Mouse (Mus musculus) heart, adult 2 months (tissue): ENCODE data around the gene Ehbp1. TPM values are rescaled to one million over a fixed set of nuclear protein-coding genes. Genes with fewer than 3 reads are reported as not detected.

Experiments used
- DNase-seq, 2 experiments: peaks; one replicate each; pipeline ENCODE4 v3.0.0; 2021
- H3K27ac ChIP-seq: fragments of 200-600 bp; 2 replicates; pipeline ENCODE4 v1.8.1; 2022
- H3K27me3 ChIP-seq: fragments of 200-500 bp; 2 replicates; pipeline ENCODE4 v1.6.1; 2012; ENCODE audit warnings: mild to moderate bottlenecking, low read length, inconsistent platforms, mixed read lengths; ENCODE audit not compliant: control insufficient read depth, insufficient read depth
- H3K36me3 ChIP-seq: fragments of 200-500 bp; 2 replicates; pipeline ENCODE4 v1.6.1; 2012; ENCODE audit warnings: low read length, inconsistent platforms; ENCODE audit not compliant: control insufficient read depth, insufficient read depth
- H3K4me1 ChIP-seq: fragments of 200-500 bp; 2 replicates; pipeline ENCODE4 v1.6.1; 2011; ENCODE audit warnings: low read length; ENCODE audit not compliant: control insufficient read depth, insufficient read depth
- H3K4me3 ChIP-seq: fragments of 200-600 bp; 2 replicates; pipeline ENCODE4 v1.8.1; 2022
- H3K79me2 ChIP-seq: fragments of 200-500 bp; replicated peaks from 2 replicates; pipeline ENCODE4 v1.6.1; 2012; ENCODE audit warnings: mild to moderate bottlenecking, inconsistent platforms, low read length, moderate library complexity, mixed read lengths; ENCODE audit not compliant: control insufficient read depth, insufficient read depth
- H3K9ac ChIP-seq: fragments of 200-500 bp; 2 replicates; pipeline ENCODE4 v1.6.1; 2012; ENCODE audit warnings: low read depth, mild to moderate bottlenecking, control low read depth, inconsistent platforms, low read length, mixed read lengths
- CTCF ChIP-seq: fragments of 200-600 bp; IDR thresholded peaks from 2 replicates; pipeline ENCODE4 v1.8.1; 2022; ENCODE audit warnings: antibody characterized with exemption, mild to moderate bottlenecking, moderate library complexity
- EP300 ChIP-seq: fragments of 200-500 bp; IDR thresholded peaks from 2 replicates; pipeline ENCODE4 v1.6.1; 2011; ENCODE audit warnings: low read depth, low read length, control low read depth; ENCODE audit not compliant: insufficient read depth
- POLR2A ChIP-seq: fragments of 200-500 bp; IDR thresholded peaks from 2 replicates; pipeline ENCODE4 v1.6.1; 2011; ENCODE audit warnings: mild to moderate bottlenecking, low read depth, low read length, control low read depth; ENCODE audit not compliant: insufficient read depth
- WGBS: fragments of 180-500 bp; shearing (Covaris S2); methylation state at CpG from one replicate; pipeline ENCODE4 v1.1.7; 2018; 5-methylcytosine and 5-hydroxymethylcytosine counted together
- intact Hi-C: fragments of 180-260 bp; cut with DNase I; formaldehyde crosslinking; loops from one replicate; pipeline ENCODE4 v1.15.1; 2025
- polyA plus RNA-seq: library from polyadenylated mRNA; depleted of rRNA; stranded (reverse); fragments of >200 nt; gene quantifications from 2 replicates; pipeline ENCODE4 v1.2.3, GENCODE M21; 2012
- total RNA-seq, 2 experiments: library from RNA; stranded (reverse); gene quantifications; 2 replicates each; pipeline ENCODE4 v1.2.3; 2021

Ehbp1 gene
- total and polyA plus RNA-seq, 3 experiments: 21.3 to 133 (median 111) TPM

GRCm38 (mm10) chr11:22271889-22272288 lies 70.2 kb downstream of the Ehbp1 start:
- Histone ChIP-seq H3K4me1 (peaks cover 2% of the 10 kb centered on the region), H3K9ac (no peak overlapping the region), H3K36me3 (no peaks in the 10 kb centered on the region), H3K27ac (no peak overlapping the region), H3K27me3 (no peaks in the 10 kb centered on the region), H3K4me3 (no peak overlapping the region), H3K79me2 (no peaks in the 10 kb centered on the region; the same call in 1 of the 2 replicates)
- no peak for DNase-seq
- intact Hi-C loops: no loop called here
- TF ChIP-seq EP300 (no peak), POLR2A (no peak), CTCF (no peak)
- 79% methylated on average over 3 of the region's 3 CpGs for WGBS

GRCm38 (mm10) chr11:22269643-22270042 lies 72.4 kb downstream of the Ehbp1 start:
- Histone ChIP-seq H3K4me1 (peaks cover 4% of the 10 kb centered on the region), H3K79me2 (no peaks in the 10 kb centered on the region; the same call in 1 of the 2 replicates), H3K9ac (no peak overlapping the region), H3K27ac (no peak overlapping the region), H3K36me3 (no peaks in the 10 kb centered on the region), H3K4me3 (no peak overlapping the region), H3K27me3 (no peaks in the 10 kb centered on the region)
- 81% methylated on average over 4 of the region's 4 CpGs for WGBS
- TF ChIP-seq POLR2A (no peak), CTCF (no peak), EP300 (no peak)
- no peak for DNase-seq
- intact Hi-C loops: no loop called here

DNA sequence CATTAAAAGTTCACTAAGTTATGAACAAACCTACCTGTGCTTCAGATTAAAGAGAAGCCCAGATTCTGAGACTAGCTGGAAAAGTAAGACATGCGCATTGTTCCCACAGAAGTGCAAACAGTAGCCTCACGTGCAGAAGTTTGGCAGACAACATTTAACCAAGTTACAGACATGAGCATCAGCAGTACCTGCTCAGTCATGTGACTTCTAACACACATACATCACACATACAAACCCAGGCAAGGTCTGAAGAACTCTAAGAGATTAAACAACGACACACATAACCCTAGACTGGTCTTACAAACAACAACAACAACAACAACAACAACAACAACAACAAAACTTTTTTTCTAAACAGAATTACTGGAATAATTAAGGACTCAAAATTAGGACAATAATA lies 72.9 kb downstream of the Ehbp1 start:
- Histone ChIP-seq H3K9ac (no peak overlapping the region), H3K36me3 (no peaks in the 10 kb centered on the region), H3K4me3 (no peak overlapping the region), H3K27me3 (no peaks in the 10 kb centered on the region), H3K27ac (no peak overlapping the region), H3K79me2 (no peaks in the 10 kb centered on the region; the same call in 1 of the 2 replicates), H3K4me1 (peaks cover 6% of the 10 kb centered on the region)
- WGBS: 69% methylated on average over 3 of the region's 3 CpGs
- TF ChIP-seq EP300 (no peak), CTCF (no peak), POLR2A (no peak)
- DNase-seq: no peak
- intact Hi-C loops: no loop called here

- no peaks in the 10 kb centered on the region for H3K36me3 ChIP-seq
- H3K4me3 ChIP-seq: no peak overlapping the region
- no peak overlapping the region for H3K27ac ChIP-seq
- TF ChIP-seq CTCF: no peak
- intact Hi-C loops: no loop called here
- no peak overlapping the region for H3K9ac ChIP-seq
- no peak for DNase-seq
- no peaks in the 10 kb centered on the region; the same call in 1 of the 2 replicates for H3K79me2 ChIP-seq
- H3K27me3 ChIP-seq: no peaks in the 10 kb centered on the region
- peaks cover 5% of the 10 kb centered on the region for H3K4me1 ChIP-seq
These were observed 75.1 kb downstream of the Ehbp1 start for GRCm38 (mm10) chr11:22267014-22267413.

- TF ChIP-seq CTCF (no peak), POLR2A (no peak), EP300 (no peak)
- WGBS: 87% methylated on average over 1 of the region's 1 CpGs
- no peak for DNase-seq
These were observed 86.7 kb downstream of the Ehbp1 start for GRCm38 (mm10) chr11:22255418-22255817.

DNA sequence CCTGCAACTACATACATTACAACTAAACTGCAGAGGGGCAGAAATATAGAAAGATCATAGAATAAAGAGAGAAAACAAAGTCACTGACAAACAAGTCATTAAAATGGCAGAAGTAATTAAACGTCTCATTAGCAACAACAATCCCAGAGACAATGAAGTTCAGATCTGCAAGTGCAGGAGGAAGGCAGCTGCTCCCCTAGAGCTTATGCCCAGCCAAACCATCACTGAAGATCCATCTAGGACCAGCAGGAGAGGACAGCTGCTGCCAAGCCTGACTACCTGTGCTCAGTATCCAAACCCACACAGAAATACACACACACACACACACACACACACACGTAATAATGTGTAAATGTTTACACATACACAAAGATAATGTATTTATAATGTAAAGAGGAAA lies 92.7 kb downstream of the Ehbp1 start:
- H3K9ac ChIP-seq: no peak overlapping the region
- H3K36me3 ChIP-seq: no peaks in the 10 kb centered on the region; the same call in 1 of the 2 replicates
- H3K27me3 ChIP-seq: no peaks in the 10 kb centered on the region
- peaks cover 1% of the 10 kb centered on the region; the same call in 1 of the 2 replicates for H3K4me1 ChIP-seq
- H3K27ac ChIP-seq: no peak overlapping the region
- 87% methylated on average over 2 of the region's 2 CpGs for WGBS
- H3K4me3 ChIP-seq: no peak overlapping the region
- DNase-seq: no peak
- H3K79me2 ChIP-seq: no peaks in the 10 kb centered on the region
- intact Hi-C loops: no loop called here
- TF ChIP-seq POLR2A (no peak), EP300 (no peak), CTCF (no peak)

More at GRCm38 (mm10) chr11:22255418-22255817, 86.7 kb downstream of the Ehbp1 start:
- intact Hi-C loops: no loop called here
- H3K79me2 ChIP-seq: no peaks in the 10 kb centered on the region
- no peaks in the 10 kb centered on the region for H3K36me3 ChIP-seq
- H3K4me1 ChIP-seq: no peaks in the 10 kb centered on the region; the same call in 1 of the 2 replicates
- no peak overlapping the region for H3K9ac ChIP-seq
- no peaks in the 10 kb centered on the region for H3K27me3 ChIP-seq
- no peak overlapping the region for H3K4me3 ChIP-seq
- H3K27ac ChIP-seq: no peak overlapping the region

DNA sequence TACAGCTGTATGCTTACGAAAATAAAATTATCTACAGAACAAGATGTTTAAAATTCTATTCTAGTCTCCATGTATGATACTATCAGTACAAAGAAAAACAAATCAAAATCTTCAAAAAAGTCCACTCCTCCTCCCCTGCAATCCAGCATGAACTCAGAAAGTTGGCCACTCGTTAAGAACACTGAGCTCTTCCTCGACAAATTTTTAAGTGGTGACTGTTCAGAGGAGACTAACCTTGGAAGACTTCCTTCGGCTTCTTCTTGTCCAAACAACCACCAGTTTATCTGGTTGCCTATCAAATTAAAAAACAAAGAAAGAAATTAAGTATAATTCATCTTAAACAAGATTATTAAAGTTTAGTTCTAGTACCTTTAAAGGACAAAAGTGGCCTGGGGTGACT lies 94.4 kb downstream of the Ehbp1 start:
- Histone ChIP-seq H3K27ac (no peak overlapping the region), H3K9ac (no peak overlapping the region), H3K36me3 (no peaks in the 10 kb centered on the region; the same call in 1 of the 2 replicates), H3K27me3 (no peaks in the 10 kb centered on the region), H3K4me1 (peaks cover 1% of the 10 kb centered on the region; the same call in 1 of the 2 replicates), H3K4me3 (no peak overlapping the region), H3K79me2 (no peaks in the 10 kb centered on the region)
- DNase-seq: no peak
- intact Hi-C loops: no loop called here
- TF ChIP-seq CTCF (no peak), EP300 (no peak), POLR2A (no peak)
- WGBS: 57% methylated on average over 4 of the region's 4 CpGs
